Mouse (Mus musculus): ENCODE data around the gene Psen2.

The Psen2 gene

GRCm38 (mm10) chr1:180263364-180263997 is at the start of gene Psen2:
Gene Psen2, minus strand, starts transcription at chr1:180263438.
- peak; percentile 69 for DNase-seq (ENCODE audit: low read depth, low spot score)

- DNase-seq (ENCODE audit: low read depth, low spot score) = peak; percentile 61
Measured at GRCm38 (mm10) chr1:180312792-180313311, 49.6 kb upstream of the Psen2 start.

GRCm38 (mm10) chr1:180312286-180312685 is 49.0 kb upstream of the Psen2 start:
- DNase-seq (ENCODE audit: low read depth, low spot score) = no peak

DNA sequence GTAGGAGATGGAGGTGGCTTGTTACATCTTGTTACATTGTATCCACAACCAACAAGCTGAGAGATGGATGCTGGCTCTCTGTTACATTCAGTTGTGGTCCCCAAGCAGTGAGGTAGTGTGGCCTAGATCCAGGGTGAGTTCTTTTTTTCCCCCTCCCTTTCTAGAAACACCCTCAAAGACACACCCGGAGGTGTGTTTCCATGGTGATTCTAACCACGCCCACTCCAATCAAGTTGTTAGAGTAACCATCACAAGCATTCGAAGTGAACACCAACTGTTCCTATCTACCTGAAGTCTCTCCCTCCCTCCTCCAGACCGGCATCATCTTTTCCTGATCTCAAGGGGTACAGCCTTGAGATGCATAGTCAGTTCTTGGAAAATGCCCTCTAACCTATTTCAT is 45.7 kb upstream of the Psen2 start:
- peak; percentile 54 for DNase-seq (ENCODE audit: low read depth, low spot score)

DNA sequence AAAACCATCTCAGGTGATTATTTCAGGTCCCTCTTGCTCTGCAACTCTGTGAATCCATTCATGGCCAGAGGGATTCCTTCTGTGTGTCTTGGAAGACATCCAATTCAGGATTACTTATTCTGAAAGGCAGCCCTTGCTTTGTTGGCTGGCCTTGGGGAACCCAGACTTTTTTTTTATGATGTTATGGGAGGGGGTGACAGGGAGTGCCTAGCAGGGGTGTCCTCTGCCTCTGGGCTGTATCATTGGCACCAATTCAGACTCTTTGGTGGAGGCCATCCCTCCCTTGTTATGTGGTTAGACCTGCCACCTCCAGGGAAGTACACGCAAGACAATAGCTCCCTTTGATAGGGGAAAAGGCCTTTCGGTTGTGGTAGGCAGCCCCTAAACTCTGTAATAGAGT is 44.4 kb upstream of the Psen2 start:
- no peak for DNase-seq (ENCODE audit: low read depth, low spot score)

DNA sequence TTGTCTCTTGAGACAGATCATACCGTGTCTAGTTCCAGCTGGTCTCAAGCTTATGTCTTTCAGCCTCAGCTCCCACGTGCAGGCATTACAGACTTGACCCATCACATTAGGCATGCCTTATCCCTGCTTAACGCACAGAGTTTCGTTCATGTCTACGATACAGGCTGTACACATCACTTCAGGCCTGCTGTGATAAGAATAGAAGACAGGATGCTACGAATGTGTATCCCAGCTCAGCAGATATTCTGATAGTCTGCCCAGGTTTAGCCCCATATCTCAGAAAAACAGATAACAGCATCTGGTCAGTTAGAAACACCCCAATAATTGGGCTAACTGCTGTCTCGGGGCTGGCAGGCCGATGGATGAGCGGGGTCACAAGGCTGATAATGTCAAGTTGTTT is 43.7 kb upstream of the Psen2 start:
- DNase-seq (ENCODE audit: low read depth, low spot score) = no peak

GRCm38 (mm10) chr1:180303600-180303999 is 40.4 kb upstream of the Psen2 start:
- peak; percentile 59 for DNase-seq (ENCODE audit: low read depth, low spot score)

GRCm38 (mm10) chr1:180302253-180303120 is 39.2 kb upstream of the Psen2 start:
- no peak for DNase-seq (ENCODE audit: low read depth, low spot score)

DNA sequence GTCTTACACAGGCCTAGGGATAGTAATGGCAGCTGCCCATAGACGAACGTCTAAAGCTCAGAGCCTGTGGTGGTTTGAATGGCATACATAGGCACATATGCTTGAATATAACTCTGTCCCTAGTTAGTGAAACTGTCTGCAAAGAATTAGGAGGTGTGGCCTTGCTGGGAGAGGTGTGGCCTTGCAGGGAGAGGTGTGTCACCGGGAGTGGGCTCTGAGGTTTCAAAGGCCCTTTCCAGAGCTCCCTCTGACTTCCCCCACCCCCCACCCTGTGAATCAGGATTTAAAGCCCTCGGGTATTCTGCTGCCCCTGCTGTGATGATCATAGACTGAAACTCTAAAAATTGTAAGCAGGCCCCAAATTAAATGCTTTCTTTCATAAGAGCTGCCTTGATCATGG is 37.8 kb upstream of the Psen2 start:
- no peak for DNase-seq (ENCODE audit: low read depth, low spot score)

GRCm38 (mm10) chr1:180300292-180300691 is 37.1 kb upstream of the Psen2 start:
- no peak for DNase-seq (ENCODE audit: low read depth, low spot score)

DNA sequence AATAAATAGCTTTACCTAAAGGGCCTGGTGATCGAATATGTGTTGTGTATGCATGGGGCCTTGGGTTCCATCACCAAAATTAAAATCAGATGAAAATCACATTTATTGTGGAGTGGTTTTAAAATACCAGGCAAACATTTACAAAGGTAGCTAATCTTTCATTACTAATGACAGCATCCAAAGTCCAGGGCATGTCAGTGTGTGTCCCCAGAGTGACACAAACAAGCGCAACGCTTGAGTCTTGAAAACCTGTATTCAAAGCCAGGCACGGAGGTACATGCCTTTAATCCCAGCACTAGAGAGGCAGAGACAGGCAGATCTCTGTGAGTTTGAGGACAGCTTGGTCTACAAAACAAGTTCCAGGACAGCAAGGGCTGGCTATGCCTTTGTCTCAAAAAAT is 36.5 kb upstream of the Psen2 start:
- DNase-seq (ENCODE audit: low read depth, low spot score) = no peak

DNA sequence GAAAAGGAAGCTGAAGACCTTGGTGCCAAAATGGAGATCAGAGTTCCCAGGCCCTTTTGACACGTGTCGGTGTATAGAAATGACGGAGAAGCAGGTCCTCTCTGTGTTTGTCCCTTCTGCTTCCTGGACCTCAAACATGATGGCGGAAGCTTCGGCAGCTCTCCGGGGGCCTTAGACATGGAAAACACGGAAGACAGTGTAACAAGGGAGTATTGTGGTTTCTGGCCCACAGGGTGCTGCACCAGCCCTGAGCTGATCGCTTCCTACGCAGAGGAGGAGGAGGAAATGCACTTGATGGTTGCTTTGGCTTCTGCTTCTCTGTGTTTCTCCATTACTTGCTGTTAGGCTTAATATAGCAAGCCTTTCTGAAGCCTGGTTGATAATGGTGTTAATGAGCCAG is 32.9 kb upstream of the Psen2 start:
- peak; percentile 70 for DNase-seq (ENCODE audit: low read depth, low spot score)

DNA sequence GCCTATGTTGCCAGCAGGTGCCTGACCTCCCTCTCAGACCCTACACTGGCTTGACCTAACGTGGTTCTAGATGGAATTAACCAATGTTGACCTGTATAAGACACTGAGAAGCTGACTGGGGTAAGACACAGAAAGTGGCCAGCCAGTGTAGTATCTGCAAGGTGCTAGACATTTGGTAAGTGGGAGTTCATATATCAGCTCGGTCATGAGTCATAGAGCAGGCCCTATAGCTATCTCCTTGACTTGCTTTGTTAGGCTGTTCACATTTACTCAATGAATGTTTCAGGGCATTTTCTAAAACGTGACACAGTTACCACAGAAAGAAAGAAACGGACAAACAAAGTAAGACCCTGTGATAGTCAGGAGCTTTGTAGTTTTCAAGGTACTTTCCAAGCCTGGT is 27.1 kb upstream of the Psen2 start:
- DNase-seq (ENCODE audit: low read depth, low spot score) = no peak

- DNase-seq (ENCODE audit: low read depth, low spot score) = no peak
Measured at GRCm38 (mm10) chr1:180289788-180290187, 26.6 kb upstream of the Psen2 start.

DNA sequence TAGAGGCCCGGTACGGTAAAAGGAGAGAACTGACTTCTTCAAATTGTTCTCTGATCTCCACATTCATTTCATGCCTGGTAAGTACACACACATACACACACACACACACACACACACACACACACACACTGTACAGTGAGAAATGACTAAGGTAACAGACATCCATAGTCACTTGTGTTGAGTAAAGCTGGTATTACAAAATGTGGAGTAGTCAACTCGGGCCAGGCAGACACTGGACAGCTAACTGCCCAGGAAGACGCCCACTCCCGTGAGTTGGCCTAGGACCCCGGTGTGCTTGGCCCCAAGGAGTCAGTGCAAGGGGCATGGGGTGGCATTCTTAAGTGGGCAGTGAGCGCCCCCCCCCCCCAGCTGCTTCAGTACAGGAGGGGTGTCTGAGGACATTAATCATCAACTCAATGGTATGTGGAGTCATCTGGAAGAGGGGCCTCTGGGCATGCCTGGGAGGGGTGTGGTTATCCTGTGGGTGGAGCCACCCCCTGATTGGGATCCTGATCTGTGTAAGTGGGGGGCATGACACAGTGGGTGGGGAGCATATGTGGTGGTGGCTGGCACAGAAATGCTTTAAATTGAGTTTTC is 25.7 kb upstream of the Psen2 start:
- no peak for DNase-seq (ENCODE audit: low read depth, low spot score)

GRCm38 (mm10) chr1:180288227-180288626 is 25.0 kb upstream of the Psen2 start:
- DNase-seq (ENCODE audit: low read depth, low spot score) = no peak

GRCm38 (mm10) chr1:180286081-180286831 is 23.0 kb upstream of the Psen2 start:
- DNase-seq (ENCODE audit: low read depth, low spot score) = no peak

DNA sequence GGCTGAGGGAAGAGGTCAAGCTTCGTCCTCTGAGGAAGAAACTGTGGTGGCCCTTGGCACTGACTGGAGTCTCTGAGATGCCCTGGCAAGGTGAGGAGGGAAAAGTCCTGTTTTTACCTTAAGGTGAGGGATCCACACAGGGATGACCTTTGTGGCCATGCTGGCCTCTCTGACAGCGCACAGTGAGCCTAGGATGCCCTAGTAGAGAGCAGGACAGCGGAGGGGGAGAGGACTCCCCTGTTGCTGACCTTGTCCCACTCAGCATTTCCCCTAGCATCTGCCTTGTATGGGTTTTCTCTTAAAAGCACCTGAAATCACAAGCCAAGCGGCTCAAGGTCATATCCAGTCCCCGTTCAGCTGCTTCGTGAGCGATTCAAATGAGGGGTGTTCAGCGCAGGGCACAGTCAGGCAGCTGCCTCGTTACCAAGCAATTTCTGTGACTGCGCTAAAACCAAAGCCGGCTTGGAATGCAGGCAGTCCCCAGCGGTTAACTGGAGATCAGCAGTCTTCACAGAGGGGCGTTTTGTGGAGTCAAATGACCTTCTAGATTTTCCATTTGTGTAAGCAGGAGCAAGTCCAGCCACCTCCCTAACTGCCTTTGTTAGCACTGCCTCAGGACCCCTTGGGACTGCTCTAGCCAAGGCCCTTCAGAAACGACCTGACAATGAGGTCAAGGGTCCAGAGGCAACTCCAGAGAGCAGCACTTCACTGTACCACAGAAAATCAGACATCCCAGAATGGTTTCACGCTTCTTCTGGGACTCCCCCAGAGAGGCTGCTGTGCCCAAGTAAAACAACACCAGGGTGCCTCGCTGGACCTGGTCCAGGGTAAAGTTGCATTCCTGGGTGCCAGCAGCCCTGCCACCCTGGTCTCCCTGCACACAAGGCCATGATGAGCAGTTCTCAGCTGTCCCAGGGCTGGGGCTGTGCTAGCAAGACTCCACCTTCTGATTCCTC is 20.9 kb upstream of the Psen2 start:
- no peak for DNase-seq (ENCODE audit: low read depth, low spot score)

DNA sequence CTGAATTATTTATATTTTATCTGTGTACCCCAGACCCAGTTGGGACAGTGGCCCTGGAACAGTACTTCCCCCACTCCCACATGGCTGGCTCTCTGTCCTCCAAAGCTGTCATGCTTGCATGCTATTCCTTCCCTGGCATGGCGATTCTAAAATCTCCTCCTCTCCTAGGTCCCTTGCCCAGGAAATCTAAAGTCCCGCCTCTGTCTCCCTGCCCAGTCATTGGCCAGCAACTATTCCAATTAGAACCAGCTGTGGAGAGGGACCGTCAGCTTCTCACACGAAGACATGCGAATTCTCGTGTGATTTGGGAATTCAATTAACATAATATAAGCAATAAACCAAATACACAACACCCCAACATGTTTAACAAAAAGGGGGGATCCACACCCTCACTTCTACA is 19.3 kb upstream of the Psen2 start:
- no peak for DNase-seq (ENCODE audit: low read depth, low spot score)

- DNase-seq (ENCODE audit: low read depth, low spot score) = peak; percentile 93
Measured at GRCm38 (mm10) chr1:180279648-180280047, 16.4 kb upstream of the Psen2 start.

GRCm38 (mm10) chr1:180277563-180277962 is 14.3 kb upstream of the Psen2 start:
- DNase-seq (ENCODE audit: low read depth, low spot score) = no peak

Measured in CD4-positive, CD25-positive, alpha-beta regulatory T cell, adult 2 months (primary cell).